Mouse (Mus musculus): Measurements from ENCODE around the gene Svopl.

- TF ChIP-seq GATA1 (IDR thresholded peaks at IDR 0.05; ENCODE audit: low read length) (no peak), TAL1 (IDR thresholded peaks at IDR 0.05; ENCODE audit: low read length) (no peak)
These were observed 17.8 kb upstream of the Svopl start for GRCm38 (mm10) chr6:38064621-38065020.
